Mouse (Mus musculus) erythroblast, embryonic 14.5 days (primary cell): ENCODE measurements around the gene Podnl1.

ENCODE experiments used
- GATA1 ChIP-seq: IDR thresholded peaks from 2 replicates; pipeline ENCODE4 v1.6.1; 2012; ENCODE audit warnings: low read length, inconsistent platforms, mixed read lengths
- TAL1 ChIP-seq: IDR thresholded peaks from 3 replicates; pipeline ENCODE4 v1.6.1; 2012; ENCODE audit warnings: low read length, inconsistent platforms, mixed read lengths

- TF ChIP-seq TAL1 (no peak), GATA1 (no peak)
Observed at GRCm38 (mm10) chr8:84122151-84122550, 3.6 kb upstream of the Podnl1 start.
